Mouse (Mus musculus): ENCODE results near the gene Cx3cr1. TPM values are rescaled to one million over a fixed set of nuclear protein-coding genes. Genes with fewer than 3 reads are reported as not detected.

The Cx3cr1 gene
- polyA plus RNA-seq, 1 experiment: 9.0 TPM

- no peaks in the 10 kb centered on the region for H3K27me3 ChIP-seq (ENCODE audit: control insufficient read depth, insufficient read depth, low read length)
- peaks cover 66% of the 10 kb centered on the region for H3K4me1 ChIP-seq (ENCODE audit: control insufficient read depth, insufficient read depth, low read length)
- no peak overlapping the region for H3K4me3 ChIP-seq (replicated peaks; ENCODE audit: insufficient read depth, low read depth, low read length)
- TF ChIP-seq CTCF (IDR thresholded peaks at IDR 0.05; ENCODE audit: borderline replicate concordance, insufficient read depth, low read depth, low read length) (no peak), POLR2A (IDR thresholded peaks at IDR 0.05; ENCODE audit: borderline replicate concordance, insufficient read depth, low read length) (no peak)
- WGBS: 48% methylated on average over 17 of the region's 17 CpGs
- DNase-seq: no peak
- no peak overlapping the region for H3K27ac ChIP-seq (ENCODE audit: insufficient read depth, low read length)
Measured at GRCm38 (mm10) chr9:119976704-119977556, 92.7 kb downstream of the Cx3cr1 start.

- no peak overlapping the region for H3K4me3 ChIP-seq (replicated peaks; ENCODE audit: insufficient read depth, low read depth, low read length)
- no peak overlapping the region for H3K27ac ChIP-seq (ENCODE audit: insufficient read depth, low read length)
- no peak for DNase-seq
- 96% methylated on average over 4 of the region's 4 CpGs for WGBS
- TF ChIP-seq POLR2A (IDR thresholded peaks at IDR 0.05; ENCODE audit: borderline replicate concordance, insufficient read depth, low read length) (no peak), CTCF (IDR thresholded peaks at IDR 0.05; ENCODE audit: borderline replicate concordance, insufficient read depth, low read depth, low read length) (no peak)
- H3K27me3 ChIP-seq (ENCODE audit: control insufficient read depth, insufficient read depth, low read length): no peaks in the 10 kb centered on the region
- peaks cover 68% of the 10 kb centered on the region for H3K4me1 ChIP-seq (ENCODE audit: control insufficient read depth, insufficient read depth, low read length)
Measured at GRCm38 (mm10) chr9:119975286-119975685, 94.4 kb downstream of the Cx3cr1 start.

- no peaks in the 10 kb centered on the region for H3K27me3 ChIP-seq (ENCODE audit: control insufficient read depth, insufficient read depth, low read length)
- DNase-seq: no peak
- TF ChIP-seq CTCF (IDR thresholded peaks at IDR 0.05; ENCODE audit: borderline replicate concordance, insufficient read depth, low read depth, low read length) (no peak), POLR2A (IDR thresholded peaks at IDR 0.05; ENCODE audit: borderline replicate concordance, insufficient read depth, low read length) (no peak)
- H3K27ac ChIP-seq (ENCODE audit: insufficient read depth, low read length): no peak overlapping the region
- H3K4me1 ChIP-seq (ENCODE audit: control insufficient read depth, insufficient read depth, low read length): peaks cover 69% of the 10 kb centered on the region
- WGBS: 79% methylated on average over 5 of the region's 5 CpGs
- no peak overlapping the region for H3K4me3 ChIP-seq (replicated peaks; ENCODE audit: insufficient read depth, low read depth, low read length)
Measured at GRCm38 (mm10) chr9:119974609-119975008, 95.1 kb downstream of the Cx3cr1 start.

DNA sequence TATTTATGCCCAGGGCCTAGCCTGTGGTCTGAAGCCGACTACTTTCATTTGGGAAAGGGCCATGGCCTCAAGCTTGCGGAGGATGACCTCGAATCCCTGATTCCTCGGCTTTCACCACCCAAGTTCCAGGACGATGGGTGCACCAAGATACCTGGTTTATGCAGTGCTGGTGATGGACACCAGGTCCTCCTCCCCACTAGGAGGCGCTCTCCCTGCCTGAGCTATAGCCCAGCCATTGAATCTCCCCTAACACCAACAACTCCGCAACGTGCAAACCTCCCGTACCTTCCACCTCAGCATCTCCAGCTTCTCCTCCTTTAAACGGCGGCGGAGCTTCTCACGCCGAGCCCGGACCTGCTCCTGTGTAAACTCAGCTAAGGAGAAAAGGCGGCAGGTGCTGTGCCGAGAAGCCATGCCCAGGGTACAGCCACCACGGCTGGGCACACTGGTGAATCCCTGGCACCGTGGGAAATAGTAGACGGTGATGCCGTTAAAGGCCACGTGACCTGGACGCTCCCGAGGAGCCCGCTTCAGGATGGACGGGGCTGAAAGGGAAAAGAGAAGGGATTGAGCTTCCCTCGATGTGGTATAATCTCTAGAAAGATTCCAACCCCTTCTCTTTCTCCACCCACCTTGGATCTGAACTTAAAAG, 95.7 kb downstream of the Cx3cr1 start:
- WGBS: 91% methylated on average over 27 of the region's 27 CpGs
- TF ChIP-seq POLR2A (IDR thresholded peaks at IDR 0.05; ENCODE audit: borderline replicate concordance, insufficient read depth, low read length) (no peak), CTCF (IDR thresholded peaks at IDR 0.05; ENCODE audit: borderline replicate concordance, insufficient read depth, low read depth, low read length) (peak; percentile 54; the same call in 1 of the 2 replicates)
- peak in 1 of 2 experiments; percentile 21 for DNase-seq
- no peak overlapping the region for H3K27ac ChIP-seq (ENCODE audit: insufficient read depth, low read length)
- H3K4me3 ChIP-seq (replicated peaks; ENCODE audit: insufficient read depth, low read depth, low read length): no peak overlapping the region
- H3K4me1 ChIP-seq (ENCODE audit: control insufficient read depth, insufficient read depth, low read length): peaks cover 68% of the 10 kb centered on the region
- no peaks in the 10 kb centered on the region for H3K27me3 ChIP-seq (ENCODE audit: control insufficient read depth, insufficient read depth, low read length)

- WGBS: 48% methylated on average over 23 of the region's 23 CpGs
- Histone ChIP-seq H3K27ac (ENCODE audit: insufficient read depth, low read length) (no peak overlapping the region), H3K4me3 (replicated peaks; ENCODE audit: insufficient read depth, low read depth, low read length) (no peak overlapping the region), H3K4me1 (ENCODE audit: control insufficient read depth, insufficient read depth, low read length) (peaks cover 62% of the 10 kb centered on the region), H3K27me3 (ENCODE audit: control insufficient read depth, insufficient read depth, low read length) (no peaks in the 10 kb centered on the region)
- no peak for TF ChIP-seq CTCF (IDR thresholded peaks at IDR 0.05; ENCODE audit: borderline replicate concordance, insufficient read depth, low read depth, low read length)
- no peak for TF ChIP-seq POLR2A (IDR thresholded peaks at IDR 0.05; ENCODE audit: borderline replicate concordance, insufficient read depth, low read length)
- peak; percentile 24 to 48 for DNase-seq
Measured at GRCm38 (mm10) chr9:119973281-119973680, 96.4 kb downstream of the Cx3cr1 start.

DNA sequence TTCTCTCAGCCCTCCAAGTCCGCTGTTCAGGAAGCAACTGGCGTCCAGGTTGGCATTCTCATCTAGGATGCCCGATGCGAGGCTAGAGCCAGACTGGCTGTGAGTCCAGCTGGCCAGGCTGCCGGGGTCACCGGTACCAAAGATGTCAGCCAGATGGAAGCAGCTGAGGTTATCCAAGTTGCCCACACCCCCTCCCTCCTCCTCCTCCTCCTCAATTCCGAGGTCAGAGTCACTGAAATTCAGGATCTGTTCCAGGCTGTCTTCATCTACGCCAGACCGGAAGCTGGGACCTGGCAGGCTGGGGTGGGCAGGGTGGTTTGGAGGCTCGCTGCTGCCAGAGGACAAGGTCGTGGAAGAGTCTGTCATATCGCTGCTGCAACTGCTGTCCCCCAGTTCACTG, 97.1 kb downstream of the Cx3cr1 start:
- peaks cover 56% of the 10 kb centered on the region for H3K4me1 ChIP-seq (ENCODE audit: control insufficient read depth, insufficient read depth, low read length)
- H3K4me3 ChIP-seq (replicated peaks; ENCODE audit: insufficient read depth, low read depth, low read length): no peak overlapping the region
- no peaks in the 10 kb centered on the region for H3K27me3 ChIP-seq (ENCODE audit: control insufficient read depth, insufficient read depth, low read length)
- no peak for TF ChIP-seq CTCF (IDR thresholded peaks at IDR 0.05; ENCODE audit: borderline replicate concordance, insufficient read depth, low read depth, low read length)
- no peak for TF ChIP-seq POLR2A (IDR thresholded peaks at IDR 0.05; ENCODE audit: borderline replicate concordance, insufficient read depth, low read length)
- DNase-seq: peak; percentile 70 to 79
- WGBS: 12% methylated on average over 12 of the region's 12 CpGs
- no peak overlapping the region for H3K27ac ChIP-seq (ENCODE audit: insufficient read depth, low read length)

GRCm38 (mm10) chr9:119972166-119972565, 97.5 kb downstream of the Cx3cr1 start:
- 17% methylated on average over 10 of the region's 10 CpGs for WGBS
- peaks cover 51% of the 10 kb centered on the region for H3K4me1 ChIP-seq (ENCODE audit: control insufficient read depth, insufficient read depth, low read length)
- no peaks in the 10 kb centered on the region for H3K27me3 ChIP-seq (ENCODE audit: control insufficient read depth, insufficient read depth, low read length)
- H3K27ac ChIP-seq (ENCODE audit: insufficient read depth, low read length): no peak overlapping the region
- TF ChIP-seq POLR2A (IDR thresholded peaks at IDR 0.05; ENCODE audit: borderline replicate concordance, insufficient read depth, low read length): no peak
- TF ChIP-seq CTCF (IDR thresholded peaks at IDR 0.05; ENCODE audit: borderline replicate concordance, insufficient read depth, low read depth, low read length): no peak
- H3K4me3 ChIP-seq (replicated peaks; ENCODE audit: insufficient read depth, low read depth, low read length): no peak overlapping the region
- DNase-seq: peak in 1 of 2 experiments; percentile 50
